Mouse (Mus musculus) 3134 (cell line): ENCODE measurements around the gene Cacna1d.

ENCODE experiments used
- DNase-seq: peaks from one replicate; pipeline ENCODE4 v3.0.0-alpha.2; 2011; ENCODE audit warnings: low spot score; ENCODE audit not compliant: insufficient read length; ENCODE audit errors: extremely low read depth

The Cacna1d gene

GRCm38 (mm10) chr14:30378306-30378705 is 112.9 kb downstream of the Cacna1d start:
- DNase-seq, result no peak

GRCm38 (mm10) chr14:30372878-30373277 is 118.4 kb downstream of the Cacna1d start:
- no peak for DNase-seq

- DNase-seq, result no peak
Observed at GRCm38 (mm10) chr14:30371070-30371469, 120.2 kb downstream of the Cacna1d start.

GRCm38 (mm10) chr14:30367074-30367473 is 124.2 kb downstream of the Cacna1d start:
- DNase-seq, result no peak

GRCm38 (mm10) chr14:30365866-30366265 is 125.4 kb downstream of the Cacna1d start:
- no peak for DNase-seq

GRCm38 (mm10) chr14:30363487-30364167 is 127.6 kb downstream of the Cacna1d start:
- no peak for DNase-seq

GRCm38 (mm10) chr14:30362370-30362769 is 128.9 kb downstream of the Cacna1d start:
- DNase-seq, result no peak

- no peak for DNase-seq
Observed at GRCm38 (mm10) chr14:30360478-30360877, 130.8 kb downstream of the Cacna1d start.

GRCm38 (mm10) chr14:30360004-30360403 is 131.3 kb downstream of the Cacna1d start:
- no peak for DNase-seq

GRCm38 (mm10) chr14:30358028-30358427 is 133.2 kb downstream of the Cacna1d start:
- DNase-seq, result no peak

- DNase-seq, result no peak
Observed at GRCm38 (mm10) chr14:30356456-30356855, 134.8 kb downstream of the Cacna1d start.

GRCm38 (mm10) chr14:30354761-30355160 is 136.5 kb downstream of the Cacna1d start:
- DNase-seq, result no peak

- DNase-seq, result no peak
Observed at GRCm38 (mm10) chr14:30354127-30354463, 137.2 kb downstream of the Cacna1d start.

GRCm38 (mm10) chr14:30353291-30354126 is 137.7 kb downstream of the Cacna1d start:
- no peak for DNase-seq

- no peak for DNase-seq
Observed at GRCm38 (mm10) chr14:30352951-30353270, 138.3 kb downstream of the Cacna1d start.

- no peak for DNase-seq
Observed at GRCm38 (mm10) chr14:30352061-30352950, 138.9 kb downstream of the Cacna1d start.

- DNase-seq, result no peak
Observed at GRCm38 (mm10) chr14:30350285-30350684, 141.0 kb downstream of the Cacna1d start.

- no peak for DNase-seq
Observed at GRCm38 (mm10) chr14:30344948-30345865, 146.0 kb downstream of the Cacna1d start.

GRCm38 (mm10) chr14:30343740-30344139 is 147.5 kb downstream of the Cacna1d start:
- no peak for DNase-seq
